Mouse (Mus musculus) erythroblast, embryonic 14.5 days (primary cell): ENCODE measurements around the gene Tspan33. TPM values are rescaled to one million over a fixed set of nuclear protein-coding genes. Genes with fewer than 3 reads are reported as not detected.

Source experiments
- H3K27me3 ChIP-seq: 2 replicates; pipeline ENCODE4 v1.6.1; 2012; ENCODE audit warnings: inconsistent platforms; ENCODE audit not compliant: control insufficient read depth
- H3K36me3 ChIP-seq: 2 replicates; pipeline ENCODE4 v1.6.1; 2012; ENCODE audit warnings: mild to moderate bottlenecking, inconsistent platforms; ENCODE audit not compliant: control insufficient read depth
- H3K4me1 ChIP-seq: 2 replicates; pipeline ENCODE4 v1.6.1; 2012; ENCODE audit warnings: inconsistent platforms; ENCODE audit not compliant: control insufficient read depth
- H3K4me3 ChIP-seq: replicated peaks from 2 replicates; pipeline ENCODE3; 2012; ENCODE audit warnings: moderate library complexity, mild to moderate bottlenecking, inconsistent platforms
- H3K9me3 ChIP-seq: 2 replicates; pipeline ENCODE4 v1.6.1; 2012; ENCODE audit warnings: low read length, inconsistent platforms, mixed read lengths; ENCODE audit not compliant: control insufficient read depth
- GATA1 ChIP-seq: IDR thresholded peaks from 2 replicates; pipeline ENCODE4 v1.6.1; 2012; ENCODE audit warnings: low read length, inconsistent platforms, mixed read lengths
- TAL1 ChIP-seq: IDR thresholded peaks from 3 replicates; pipeline ENCODE4 v1.6.1; 2012; ENCODE audit warnings: low read length, inconsistent platforms, mixed read lengths
- polyA plus RNA-seq: library from polyadenylated mRNA; stranded (reverse); fragments of >175 nt; gene quantifications from 2 replicates; pipeline ENCODE4 v1.2.3, GENCODE M21; 2012

Tspan33 gene
- polyA plus RNA-seq, 1 experiment = 99.6 TPM

- Histone ChIP-seq H3K27me3 (no peaks in the 10 kb centered on the region; the same call in 1 of the 2 replicates), H3K4me1 (peaks cover 55% of the 10 kb centered on the region)
Measured at GRCm38 (mm10) chr6:29712011-29712584, 18.1 kb downstream of the Tspan33 start.

GRCm38 (mm10) chr6:29716624-29717365 is 22.8 kb downstream of the Tspan33 start:
- no peak for TF ChIP-seq GATA1
- TF ChIP-seq TAL1 = no peak
- H3K27me3 ChIP-seq = no peaks in the 10 kb centered on the region; the same call in 1 of the 2 replicates
- H3K36me3 ChIP-seq = peaks cover 99% of the 10 kb centered on the region
- H3K4me3 ChIP-seq = no peak overlapping the region
- H3K9me3 ChIP-seq = no peaks in the 10 kb centered on the region
- H3K4me1 ChIP-seq = peaks cover 31% of the 10 kb centered on the region

More at GRCm38 (mm10) chr6:29712011-29712584, 18.1 kb downstream of the Tspan33 start:
- Histone ChIP-seq H3K36me3 (peaks cover 100% of the 10 kb centered on the region), H3K4me3 (no peak overlapping the region), H3K9me3 (no peaks in the 10 kb centered on the region)
- TF ChIP-seq TAL1 (no peak), GATA1 (no peak)

- H3K36me3 ChIP-seq = peaks cover 95% of the 10 kb centered on the region
- no peak overlapping the region for H3K4me3 ChIP-seq
- no peaks in the 10 kb centered on the region for H3K9me3 ChIP-seq
- H3K4me1 ChIP-seq = peaks cover 29% of the 10 kb centered on the region
- H3K27me3 ChIP-seq = no peaks in the 10 kb centered on the region; the same call in 1 of the 2 replicates
- TF ChIP-seq GATA1 (no peak), TAL1 (no peak)
Measured at GRCm38 (mm10) chr6:29717541-29717940, 23.5 kb downstream of the Tspan33 start.

GRCm38 (mm10) chr6:29717952-29718521 is 24.0 kb downstream of the Tspan33 start:
- Histone ChIP-seq H3K36me3 (peaks cover 90% of the 10 kb centered on the region), H3K4me1 (peaks cover 24% of the 10 kb centered on the region), H3K27me3 (no peaks in the 10 kb centered on the region; the same call in 1 of the 2 replicates), H3K4me3 (no peak overlapping the region), H3K9me3 (no peaks in the 10 kb centered on the region)
- TF ChIP-seq GATA1 = no peak
- no peak for TF ChIP-seq TAL1

- H3K36me3 ChIP-seq = peaks cover 84% of the 10 kb centered on the region
- no peak overlapping the region for H3K4me3 ChIP-seq
- H3K4me1 ChIP-seq = peaks cover 24% of the 10 kb centered on the region
- TF ChIP-seq GATA1 (no peak), TAL1 (no peak)
- peaks cover 3% of the 10 kb centered on the region for H3K9me3 ChIP-seq
- H3K27me3 ChIP-seq = peaks cover 3% of the 10 kb centered on the region; the same call in 1 of the 2 replicates
Measured at GRCm38 (mm10) chr6:29718894-29719329, 24.9 kb downstream of the Tspan33 start.

GRCm38 (mm10) chr6:29721890-29722289 is 27.9 kb downstream of the Tspan33 start:
- TF ChIP-seq TAL1 = no peak
- TF ChIP-seq GATA1 = no peak
- Histone ChIP-seq H3K4me1 (peaks cover 18% of the 10 kb centered on the region), H3K36me3 (peaks cover 54% of the 10 kb centered on the region), H3K9me3 (peaks cover 3% of the 10 kb centered on the region), H3K4me3 (no peak overlapping the region), H3K27me3 (peaks cover 3% of the 10 kb centered on the region; the same call in 1 of the 2 replicates)

GRCm38 (mm10) chr6:29726576-29727200 is 32.7 kb downstream of the Tspan33 start:
- TF ChIP-seq TAL1 (no peak), GATA1 (no peak)
- H3K27me3 ChIP-seq = peaks cover 25% of the 10 kb centered on the region
- H3K9me3 ChIP-seq = peaks cover 3% of the 10 kb centered on the region
- peaks cover 5% of the 10 kb centered on the region for H3K4me1 ChIP-seq
- H3K36me3 ChIP-seq = peaks cover 6% of the 10 kb centered on the region
- no peak overlapping the region for H3K4me3 ChIP-seq

GRCm38 (mm10) chr6:29728035-29728434 is 34.0 kb downstream of the Tspan33 start:
- peaks cover 3% of the 10 kb centered on the region for H3K9me3 ChIP-seq
- H3K4me1 ChIP-seq = peaks cover 5% of the 10 kb centered on the region
- H3K4me3 ChIP-seq = no peak overlapping the region
- TF ChIP-seq GATA1 = no peak
- no peak for TF ChIP-seq TAL1
- H3K36me3 ChIP-seq = peaks cover 2% of the 10 kb centered on the region; the same call in 1 of the 2 replicates
- H3K27me3 ChIP-seq = peaks cover 39% of the 10 kb centered on the region
